Mouse (Mus musculus) myocyte (in vitro differentiated cells): Measurements from ENCODE around the gene Aanat.

Source experiments
- E2F4 ChIP-seq: IDR thresholded peaks from one replicate; pipeline ENCODE4 v1.6.1; 2011; ENCODE audit warnings: mild to moderate bottlenecking, control low read depth, moderate library complexity; ENCODE audit not compliant: insufficient read depth
- MAX ChIP-seq: IDR thresholded peaks from one replicate; pipeline ENCODE4 v1.6.1; 2011; ENCODE audit warnings: low read depth, mild to moderate bottlenecking, control low read depth
- MYOD1 ChIP-seq, 3 experiments: IDR thresholded peaks; one replicate each; pipeline ENCODE4 v1.6.1; 2011; ENCODE audit warnings: control low read depth in 2 of 3, low read depth in 2 of 3, mild to moderate bottlenecking in 2 of 3, moderate library complexity in 1 of 3; ENCODE audit not compliant: insufficient read length in 2 of 3, control insufficient read depth in 1 of 3
- POLR2A ChIP-seq: IDR thresholded peaks from one replicate; pipeline ENCODE4 v1.6.1; 2011; ENCODE audit warnings: low read depth, mild to moderate bottlenecking, control low read depth, moderate library complexity; ENCODE audit not compliant: insufficient read length
- POLR2AphosphoS2 ChIP-seq: IDR thresholded peaks from one replicate; pipeline ENCODE4 v1.6.1; 2011; ENCODE audit warnings: low read depth, control low read depth; ENCODE audit not compliant: insufficient read length
- SRF ChIP-seq: IDR thresholded peaks from one replicate; pipeline ENCODE4 v1.6.1; 2011; ENCODE audit warnings: low read depth; ENCODE audit not compliant: control insufficient read depth, insufficient read length
- TCF12 ChIP-seq: IDR thresholded peaks from one replicate; pipeline ENCODE4 v1.6.1; 2011; ENCODE audit warnings: mild to moderate bottlenecking, control low read depth; ENCODE audit not compliant: poor library complexity, insufficient read depth, severe bottlenecking
- USF1 ChIP-seq: IDR thresholded peaks from one replicate; pipeline ENCODE4 v1.6.1; 2011; ENCODE audit warnings: low read depth, mild to moderate bottlenecking, control low read depth, moderate library complexity

DNA sequence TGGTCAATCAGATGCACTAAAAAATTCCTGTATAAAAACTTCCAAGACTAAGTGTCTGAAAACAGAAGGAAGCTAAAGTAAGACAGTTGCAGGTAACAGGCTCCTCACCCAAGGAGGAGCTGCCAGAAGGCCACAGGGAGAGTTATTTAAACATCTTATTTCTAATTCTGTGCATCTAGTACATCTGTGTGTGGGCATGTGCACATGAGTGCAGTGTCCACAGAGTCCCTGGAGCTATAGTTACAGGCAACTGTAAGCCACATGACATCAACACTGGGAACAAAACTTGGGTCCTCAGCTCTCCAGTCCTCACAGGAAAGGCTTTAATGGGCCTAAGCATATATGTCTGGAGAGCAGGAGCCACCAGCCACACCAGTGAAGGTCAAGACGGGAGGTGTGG, 34.0 kb upstream of the Aanat start:
- no peak for TF ChIP-seq SRF
- no peak for TF ChIP-seq USF1
- no peak for TF ChIP-seq POLR2A
- TF ChIP-seq TCF12: no peak
- TF ChIP-seq E2F4: no peak
- no peak for TF ChIP-seq POLR2AphosphoS2
- no peak for TF ChIP-seq MAX
- TF ChIP-seq MYOD1 (IDR thresholded peaks at IDR 0.05; ENCODE audit: control insufficient read depth in 1 of 3, insufficient read length in 2 of 3, low read depth in 2 of 3): no peak
